Mouse (Mus musculus) B cell, adult 67 days (primary cell): ENCODE data around the gene Zmynd19. TPM values are rescaled to one million over a fixed set of nuclear protein-coding genes. Genes with fewer than 3 reads are reported as not detected.

Experiments
- total RNA-seq, 2 experiments: library from RNA; stranded (reverse); gene quantifications; 4 replicates each; pipeline ENCODE4 v1.2.4; 2023

The Zmynd19 gene
- 10 to 100 TPM; 17.5 to 19.8 TPM for total RNA-seq

DNA sequence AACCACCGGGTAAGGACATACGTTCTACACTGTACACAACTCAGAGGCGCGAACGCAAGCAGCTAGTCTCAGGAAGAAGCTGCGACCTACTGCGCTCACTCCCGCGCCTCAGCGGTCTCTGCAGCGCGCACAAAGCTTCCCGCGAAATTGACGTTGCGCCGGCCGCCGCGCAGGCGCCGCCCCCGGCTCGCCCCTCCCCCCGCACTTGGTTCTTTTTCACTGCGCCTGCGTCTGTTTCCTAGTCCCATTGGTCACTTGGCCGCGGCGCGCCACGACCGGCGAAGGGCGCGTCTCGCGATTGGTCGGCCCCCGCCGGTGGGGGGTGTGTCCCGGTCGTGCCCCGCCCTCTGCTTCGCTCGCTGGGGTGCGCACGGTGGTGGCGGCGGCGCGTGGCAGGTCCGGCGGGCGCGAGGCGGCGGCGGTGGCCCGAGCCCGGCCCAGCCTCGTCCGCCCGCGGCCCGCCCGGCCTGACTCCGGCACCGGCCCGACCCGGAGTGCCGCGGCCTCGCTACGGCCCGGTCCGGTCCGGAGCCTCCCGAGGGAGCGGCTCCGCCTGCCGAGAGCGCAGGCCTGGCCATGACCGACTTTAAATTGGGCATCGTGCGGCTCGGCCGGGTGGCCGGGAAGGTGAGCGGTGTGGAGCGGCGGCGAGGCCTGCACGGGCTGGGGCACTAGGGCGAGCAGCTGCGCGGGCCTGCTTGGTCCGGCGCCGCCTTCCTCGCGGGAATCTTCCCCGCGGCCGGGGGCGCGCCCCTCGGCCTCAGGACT is at the start of gene Zmynd19:
Zmynd19 (plus strand) TSS at position 372 of the 768 bp plus-strand sequence.

DNA sequence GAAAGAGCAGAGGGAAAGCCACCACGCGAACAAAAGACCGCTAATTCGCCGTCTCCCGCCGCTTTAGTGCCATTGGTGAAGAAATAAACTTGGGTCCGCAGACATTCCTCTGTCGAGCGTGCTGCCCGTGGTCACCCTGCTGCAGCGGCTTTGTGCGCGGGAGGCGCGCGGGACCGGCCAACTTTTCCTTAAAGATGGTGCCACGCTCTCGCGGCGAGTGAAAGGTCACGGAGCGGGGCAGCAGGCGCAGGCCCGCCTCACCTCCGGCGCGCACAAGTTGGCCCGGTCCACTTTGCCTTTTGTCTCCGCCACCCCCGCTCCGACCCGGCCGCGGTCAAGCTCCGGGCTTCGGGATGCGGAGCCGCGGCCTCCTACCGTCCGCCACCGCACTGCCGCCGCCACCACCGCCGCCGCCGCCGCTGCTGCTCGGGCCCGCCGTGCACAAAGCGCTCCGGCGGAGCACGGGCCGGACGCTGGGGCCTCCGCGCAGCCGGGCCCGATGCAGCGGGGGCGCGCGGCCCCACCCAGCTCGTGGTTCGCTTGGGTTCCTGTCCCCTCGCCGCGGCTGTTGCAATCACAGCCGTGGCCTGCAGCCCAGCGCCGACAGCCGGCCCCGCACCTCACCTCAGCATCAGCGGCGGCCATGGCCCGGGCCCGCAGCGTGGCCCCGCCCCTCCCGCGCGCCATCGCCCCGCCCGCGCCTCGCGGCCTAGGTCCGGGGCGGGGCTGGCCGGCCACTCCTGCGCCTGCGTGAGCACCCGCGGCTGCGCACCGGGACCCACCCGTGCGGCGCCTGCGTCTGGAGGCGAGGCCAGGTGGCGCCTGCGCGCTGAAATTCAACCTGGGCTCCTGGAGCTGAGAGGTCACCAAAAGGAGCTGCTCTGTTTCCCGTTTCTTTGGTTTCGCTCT is 30.4 kb upstream of the Zmynd19 start, which contains the start of gene Ehmt1:
Ehmt1 (minus strand) TSS at position 685 of the 909 bp plus-strand sequence.

DNA sequence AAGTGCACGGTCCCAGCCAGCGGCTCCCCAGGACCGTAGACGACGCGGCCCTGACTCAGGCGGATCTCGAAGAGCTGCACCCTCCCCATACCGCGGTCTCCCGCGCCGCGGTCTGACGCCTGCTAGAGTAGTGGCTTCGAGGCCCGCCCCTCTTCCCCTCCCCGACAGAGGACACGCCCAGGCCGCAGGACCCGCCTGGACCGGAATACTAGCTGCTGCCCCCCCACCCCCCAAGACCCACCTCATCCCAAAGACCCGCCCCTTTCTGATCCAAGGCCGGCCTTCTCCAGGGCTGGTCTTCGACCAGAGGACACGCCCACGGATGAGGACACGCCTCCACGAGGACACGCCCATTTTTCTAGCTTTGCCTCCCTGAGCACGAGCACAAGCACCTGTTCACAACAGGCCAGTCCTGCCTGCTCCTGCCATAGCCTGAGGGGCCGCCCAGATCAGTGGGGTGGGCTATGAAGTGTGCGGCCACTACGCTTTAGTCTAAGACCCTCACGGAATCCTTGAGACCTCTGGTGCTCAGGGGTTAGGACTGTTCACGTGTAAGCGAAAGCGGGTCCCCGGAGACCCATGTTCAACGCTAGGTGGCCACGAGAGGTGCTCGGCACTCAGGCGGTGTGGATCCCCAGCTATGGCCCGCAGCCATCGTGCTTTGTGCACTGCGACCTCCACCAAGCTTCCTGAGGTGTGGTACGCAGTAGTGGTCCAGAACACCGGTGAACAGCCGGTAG is 14.4 kb upstream of the Zmynd19 start, which contains the start of gene Arrdc1:
Arrdc1 (minus strand) TSS at position 196 of the 740 bp plus-strand sequence.

DNA sequence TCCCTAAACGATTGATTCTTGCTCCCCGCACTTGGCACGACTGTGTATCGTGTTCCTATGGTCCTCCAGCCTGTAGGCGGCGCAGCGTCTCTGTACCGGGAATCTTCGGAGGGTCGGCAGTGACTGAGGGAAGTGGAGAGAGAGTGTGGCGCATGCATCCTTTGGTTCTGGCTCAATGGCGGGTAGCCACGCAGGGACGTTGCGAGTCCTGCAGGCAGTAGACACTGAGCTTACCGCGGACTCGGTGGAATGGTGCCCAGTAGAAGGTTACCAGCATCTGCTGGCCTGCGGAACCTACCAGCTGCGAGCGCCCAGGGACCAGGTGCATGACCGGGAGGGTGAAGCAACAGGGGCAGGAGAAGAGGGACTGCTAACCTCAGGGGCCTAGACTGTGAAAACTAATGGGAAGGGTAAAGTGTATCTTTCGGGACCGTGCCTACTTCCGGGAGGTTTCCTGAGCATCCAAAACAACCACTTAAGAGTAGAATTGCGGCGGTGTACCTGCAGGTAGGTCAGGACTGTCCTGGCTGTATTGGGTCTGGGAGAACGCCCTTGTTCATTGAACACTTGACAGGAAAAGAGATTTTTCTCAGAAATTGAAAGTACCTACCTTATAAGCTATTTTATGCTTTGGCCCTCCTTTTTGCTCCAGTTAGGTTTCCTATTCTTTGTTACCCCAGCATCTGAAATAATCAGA is 12.9 kb downstream of the Zmynd19 start, which contains the start of gene Dph7:
Dph7 (plus strand) TSS at position 97 of the 697 bp plus-strand sequence.

DNA sequence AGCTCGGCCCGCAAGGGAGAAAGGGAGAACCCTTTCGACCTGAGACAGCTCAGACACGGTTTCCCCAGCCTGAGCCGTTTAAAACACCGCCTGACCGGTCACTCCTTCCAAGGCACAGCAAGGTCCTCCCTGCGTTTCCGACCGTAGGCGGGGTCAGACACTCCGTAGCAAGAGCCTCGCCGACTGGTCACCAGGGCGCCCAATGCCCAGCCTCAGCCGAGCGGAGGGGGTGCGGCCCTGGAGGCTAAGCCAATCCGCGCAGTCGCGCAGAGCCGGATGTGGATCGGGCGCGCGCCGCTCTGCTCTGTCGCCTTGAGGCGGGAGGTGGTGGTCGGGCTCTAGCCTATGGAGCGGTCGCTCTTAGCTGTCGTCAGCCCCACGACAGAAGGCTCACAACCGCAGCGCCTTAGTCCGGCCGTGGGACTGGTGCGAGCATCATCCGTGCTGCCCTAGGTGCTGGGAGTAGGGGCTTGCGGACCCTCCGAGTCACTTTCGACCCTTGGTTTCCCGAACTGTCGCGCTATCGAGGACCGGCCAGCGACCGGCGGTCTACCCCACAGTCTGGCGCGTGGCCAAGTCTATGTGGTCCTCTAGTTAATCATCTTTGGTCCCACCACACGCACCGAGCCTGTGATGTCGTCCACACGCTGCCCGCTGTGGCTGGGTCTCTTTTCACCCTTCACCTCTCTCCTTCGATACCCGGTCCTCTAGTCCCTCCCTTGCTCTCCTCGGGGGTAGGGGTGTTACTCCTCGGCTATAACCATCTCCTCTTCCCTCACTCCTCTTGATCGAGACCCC is 25.5 kb downstream of the Zmynd19 start, which contains the start of gene Mrpl41:
Mrpl41 (minus strand) TSS at position 193 of the 798 bp plus-strand sequence.

DNA sequence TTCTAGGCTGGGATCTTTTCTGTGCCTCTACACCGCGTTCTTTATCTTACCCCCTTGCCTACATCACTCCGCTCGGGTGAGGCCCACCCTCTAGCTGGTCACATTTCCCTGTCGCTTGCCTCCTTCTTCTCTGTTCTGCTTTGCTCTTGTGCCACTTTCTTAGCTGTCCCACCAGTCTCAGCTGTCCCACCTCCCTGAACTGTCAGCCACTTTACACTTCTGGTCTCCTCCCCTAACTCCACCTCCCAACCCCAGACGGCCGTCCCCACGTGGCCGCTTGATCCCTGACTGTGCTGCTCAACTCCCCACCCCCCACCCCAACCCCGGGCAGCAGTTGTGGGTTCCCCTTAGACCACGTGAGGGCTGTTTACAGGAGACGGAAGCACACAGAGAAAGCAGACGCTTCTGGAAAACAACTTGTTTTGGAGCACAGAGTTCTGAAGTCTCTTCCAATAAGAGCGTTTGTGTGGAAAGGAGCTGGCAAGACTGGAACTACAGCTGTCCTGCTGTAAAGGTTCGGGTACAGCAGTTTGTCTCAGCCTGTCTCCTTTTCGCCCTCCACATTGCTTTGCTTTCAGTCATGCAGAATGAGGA is 26.2 kb downstream of the Zmynd19 start, which contains the start of gene Pnpla7:
Pnpla7 (plus strand) TSS at position 330 of the 594 bp plus-strand sequence.

Other genes starting within 250 kb of the Zmynd19 start
- under 1 TPM in 1 of 2 experiments, not detected in 1; 0.62 TPM for gene Cacna1b, start 186.6 kb upstream of the Zmynd19 start, total RNA-seq
- 100 to 1,000 TPM; 120 to 122 TPM for gene Ehmt1, start 30.2 kb upstream of the Zmynd19 start, total RNA-seq
- gene Arrdc1, start 14.5 kb upstream of the Zmynd19 start, total RNA-seq = 100 to 1,000 TPM; 152 to 161 TPM
- 10 to 100 TPM; 14.8 to 20.9 TPM for gene Dph7, start 12.6 kb downstream of the Zmynd19 start, total RNA-seq
- 10 to 100 TPM; 21.7 to 31.1 TPM for gene Mrpl41, start 25.3 kb downstream of the Zmynd19 start, total RNA-seq
- 100 to 1,000 TPM; 129 to 133 TPM for gene Pnpla7, start 26.2 kb downstream of the Zmynd19 start, total RNA-seq
- 10 to 100 TPM; 44.6 to 55.0 TPM for gene Nsmf, start 104.6 kb downstream of the Zmynd19 start, total RNA-seq
- gene Entpd8, start 130.5 kb downstream of the Zmynd19 start, total RNA-seq = not detected
- gene Noxa1, start 145.4 kb downstream of the Zmynd19 start, total RNA-seq = not detected
- gene Nrarp, start 231.0 kb downstream of the Zmynd19 start, total RNA-seq = 1 to 10 TPM; 3.7 to 4.2 TPM
- gene Tor4a, start 247.1 kb downstream of the Zmynd19 start, total RNA-seq = 10 to 100 TPM; 36.4 to 59.0 TPM